Mouse (Mus musculus) hindbrain, embryonic 15.5 days (tissue): ENCODE results near the gene Zfp827. TPM values are rescaled to one million over a fixed set of nuclear protein-coding genes. Genes with fewer than 3 reads are reported as not detected.

Source experiments
- polyA plus RNA-seq: library from polyadenylated mRNA; unstranded; fragments of >200 nt; fragmentation: Nextera tagmentation; extraction: Ambion mirVana; gene quantifications from 2 replicates; pipeline ENCODE4 v1.2.1, GENCODE M21; 2015

Zfp827 gene
- polyA plus RNA-seq, 1 experiment from 2014 or later, result 11.0 TPM

Other genes starting within 250 kb of the Zfp827 start
- gene Lsm6, start 207.3 kb upstream of the Zfp827 start, polyA plus RNA-seq, result 151 and 159 TPM in 2 replicates
- gene 1700011L22Rik, start 220.1 kb downstream of the Zfp827 start, polyA plus RNA-seq, result not detected in 2 replicates